8 mouse cellular contexts compared by ENCODE assay signal in the genomic region with DNA sequence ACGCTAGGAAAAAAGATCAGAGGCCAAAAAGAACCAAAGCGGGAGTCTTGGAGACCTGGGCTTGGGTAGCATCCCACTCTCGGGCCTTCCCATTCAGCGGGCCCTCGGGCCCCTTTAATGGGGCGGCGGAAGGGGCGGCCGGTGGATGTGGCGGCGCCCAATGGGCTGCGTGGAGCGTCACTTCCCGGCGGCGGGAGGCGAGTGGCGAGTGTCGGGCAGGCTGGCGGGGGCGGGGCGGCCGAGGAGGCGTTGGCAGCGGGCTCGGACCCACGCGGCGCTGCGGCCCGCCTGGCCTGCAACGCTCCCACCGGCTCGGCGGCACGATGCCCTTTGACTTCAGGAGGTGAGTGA. TPM values are rescaled to one million over a fixed set of nuclear protein-coding genes. Genes with fewer than 3 reads are reported as not detected.
DNase-seq lines count a peak whose midpoint lies in the region; ATAC-seq and TF ChIP-seq lines count a peak whose summit lies in the region.

A gene (plus strand): TSS at position 200 of the 351 bp plus-strand sequence.

- peaks cover 32% of the 10 kb centered on the region for H3K36me3 ChIP-seq in hindbrain, embryonic 10.5 days
- peaks cover 7% of the 10 kb centered on the region; the same call in 1 of the 2 replicates for H3K36me3 ChIP-seq in lung, embryonic 15.5 days
- H3K36me3 ChIP-seq in thymus, adult 2 months (ENCODE audit: control insufficient read depth, insufficient read depth, low read length): no peaks in the 10 kb centered on the region

- peak within 1 kb of the TSS; percentile 95 for H3K27ac ChIP-seq in hindbrain, embryonic 10.5 days
- peak within 1 kb of the TSS; percentile 69 for H3K27ac ChIP-seq in lung, embryonic 15.5 days
- peak within 1 kb of the TSS; percentile 74 for H3K27ac ChIP-seq in olfactory bulb, adult 2 months (ENCODE audit: insufficient read depth, low read depth, low read length)
- H3K27ac ChIP-seq in thymus, adult 2 months (ENCODE audit: control insufficient read depth, insufficient read depth, low read length): peak within 1 kb of the TSS; percentile 27; the same call in 1 of the 2 replicates

- peaks cover 6% of the 10 kb centered on the region; the same call in 1 of the 2 replicates for H3K9me3 ChIP-seq in hindbrain, embryonic 10.5 days
- H3K9me3 ChIP-seq in lung, embryonic 15.5 days: no peaks in the 10 kb centered on the region

- TF ChIP-seq POLR2A in olfactory bulb, adult 2 months (IDR thresholded peaks at IDR 0.05; ENCODE audit: insufficient read depth, low read depth, low read length): peak; percentile 63
- peak; percentile 35; the same call in 1 of the 2 replicates for TF ChIP-seq POLR2A in thymus, adult 2 months (IDR thresholded peaks at IDR 0.05; ENCODE audit: control insufficient read depth, extremely low read depth, insufficient read depth, low read length, poor library complexity)

- peak within 1 kb of the TSS; percentile 61 for H3K4me2 ChIP-seq in lung, embryonic 15.5 days

- 0% methylated on average over 36 of the region's 36 CpGs for WGBS in hindbrain, embryonic 10.5 days
- WGBS in lung, embryonic 15.5 days: 1% methylated on average over 22 of the region's 36 CpGs
- WGBS in olfactory bulb, adult 2 months: 1% methylated on average over 36 of the region's 36 CpGs
- under 1% methylated on average over 35 of the region's 36 CpGs for WGBS in thymus, adult 2 months

- peak within 1 kb of the TSS; percentile 57 for H3K9ac ChIP-seq in lung, embryonic 15.5 days

- peak; percentile 98 for ATAC-seq in lung, embryonic 15.5 days (ENCODE audit: borderline replicate concordance, extremely low read depth, low FRiP score, low TSS enrichment)

- TF ChIP-seq CTCF in olfactory bulb, adult 2 months (IDR thresholded peaks at IDR 0.05; ENCODE audit: insufficient read depth, low read depth, low read length): no peak
- TF ChIP-seq CTCF in thymus, adult 2 months (IDR thresholded peaks at IDR 0.05; ENCODE audit: borderline replicate concordance, control insufficient read depth, extremely low read depth, insufficient read depth, low read length, poor library complexity): no peak

- peaks cover 47% of the 10 kb centered on the region for H3K4me1 ChIP-seq in hindbrain, embryonic 10.5 days (replicated peaks)
- H3K4me1 ChIP-seq in lung, embryonic 15.5 days: peaks cover 28% of the 10 kb centered on the region
- H3K4me1 ChIP-seq in olfactory bulb, adult 2 months (ENCODE audit: control insufficient read depth, insufficient read depth, low read length): peaks cover 29% of the 10 kb centered on the region
- peaks cover 22% of the 10 kb centered on the region for H3K4me1 ChIP-seq in thymus, adult 2 months (replicated peaks; ENCODE audit: control insufficient read depth, insufficient read depth, low read length)

- DNase-seq in MEL-GATA-1-ER (ENCODE audit: extremely low read depth, low read depth): peak; percentile 32
- peak; percentile 89 for DNase-seq in cerebellum, adult 9-10 months
- peak; percentile 74 to 91 for DNase-seq in frontal cortex, adult 2 months (ENCODE audit: extremely low spot score in 1 of 2, low spot score in 1 of 2)
- DNase-seq in hindbrain, embryonic 10.5 days (ENCODE audit: low spot score): peak; percentile 92
- peak; percentile 55 for DNase-seq in layer of hippocampus, adult 9-10 months (ENCODE audit: low spot score)
- DNase-seq in thymus, adult 2 months: peak; percentile 87

- H3K27me3 ChIP-seq in hindbrain, embryonic 10.5 days (ENCODE audit: insufficient read depth, poor library complexity, severe bottlenecking): no peaks in the 10 kb centered on the region
- no peaks in the 10 kb centered on the region for H3K27me3 ChIP-seq in lung, embryonic 15.5 days
- no peaks in the 10 kb centered on the region for H3K27me3 ChIP-seq in thymus, adult 2 months (ENCODE audit: control insufficient read depth, insufficient read depth, low read length)

- H3K4me3 ChIP-seq in hindbrain, embryonic 10.5 days: peak within 1 kb of the TSS; percentile 95
- peak within 1 kb of the TSS; percentile 71 for H3K4me3 ChIP-seq in lung, embryonic 15.5 days
- peak within 1 kb of the TSS; percentile 65 for H3K4me3 ChIP-seq in olfactory bulb, adult 2 months (ENCODE audit: insufficient read depth, low read depth, low read length)
- peak within 1 kb of the TSS; percentile 62 for H3K4me3 ChIP-seq in thymus, adult 2 months (ENCODE audit: control insufficient read depth, insufficient read depth, low read length)

RNA-seq across cellular contexts. Expression of the gene that starts here (rescaled TPM):
- 123 and 134 TPM in 2 replicates for polyA plus RNA-seq in frontal cortex, adult 2 months (2012; rRNA removed)
- polyA plus RNA-seq in hindbrain, embryonic 10.5 days (2016; fragmentation: Nextera tagmentation; extraction: Ambion mirVana): 97.7 and 103 TPM in 2 replicates
- polyA plus RNA-seq in lung, embryonic 15.5 days (2015; fragmentation: Nextera tagmentation; extraction: Ambion mirVana): 97.3 and 102 TPM in 2 replicates
- not detected in 2 replicates for polyA plus RNA-seq in olfactory bulb, adult 2 months (2012; ENCODE audit: insufficient read depth, insufficient read length, low replicate concordance, missing spikeins)
- polyA plus RNA-seq in thymus, adult 2 months (2012; rRNA removed): 80.2 and 86.3 TPM in 2 replicates

Comparison
In these comparisons a context has a peak if more than half of its experiments do, and no peak if none do; other contexts are left out.
1. Peak in every context shown above with its lines: DNase-seq, ATAC-seq, H3K4me3 ChIP-seq and H3K27ac ChIP-seq.
2. DNase-seq: peak in every context shown above with its lines; median percentile 92 in hindbrain, embryonic 10.5 days; 89 in cerebellum, adult 9-10 months; 87 in thymus, adult 2 months; 82 in frontal cortex, adult 2 months; 55 in layer of hippocampus, adult 9-10 months; 32 in MEL-GATA-1-ER.
3. H3K27ac ChIP-seq: peak in every context shown above with its lines; median percentile 95 in hindbrain, embryonic 10.5 days; 74 in olfactory bulb, adult 2 months; 69 in lung, embryonic 15.5 days; 27 in thymus, adult 2 months.